Mouse (Mus musculus) neutrophil, adult 5-6 weeks (primary cell): ENCODE data around the gene Bmx. TPM values are rescaled to one million over a fixed set of nuclear protein-coding genes. Genes with fewer than 3 reads are reported as not detected.

Experiments used
- ATAC-seq: fragments of 151-379, 151-347 bp; 2 replicates; pipeline ENCODE4 v1.8.0; 2017; ENCODE audit warnings: mild to moderate bottlenecking, moderate TSS enrichment; ENCODE audit not compliant: insufficient number of reproducible peaks, poor library complexity, low FRiP score, severe bottlenecking; ENCODE audit errors: extremely low read depth
- total RNA-seq: library from RNA; stranded (forward); fragments of 200-1000 nt; gene quantifications from 2 replicates; pipeline ENCODE4 v1.2.3, GENCODE M21; 2017

Gene Bmx
- total RNA-seq, 1 experiment from 2014 or later: 41.7 TPM

- ATAC-seq: peak; percentile 69; the same call in 1 of the 2 replicates
These were observed 78.2 kb downstream of the Bmx start for GRCm38 (mm10) chrX:164179746-164180145.

DNA sequence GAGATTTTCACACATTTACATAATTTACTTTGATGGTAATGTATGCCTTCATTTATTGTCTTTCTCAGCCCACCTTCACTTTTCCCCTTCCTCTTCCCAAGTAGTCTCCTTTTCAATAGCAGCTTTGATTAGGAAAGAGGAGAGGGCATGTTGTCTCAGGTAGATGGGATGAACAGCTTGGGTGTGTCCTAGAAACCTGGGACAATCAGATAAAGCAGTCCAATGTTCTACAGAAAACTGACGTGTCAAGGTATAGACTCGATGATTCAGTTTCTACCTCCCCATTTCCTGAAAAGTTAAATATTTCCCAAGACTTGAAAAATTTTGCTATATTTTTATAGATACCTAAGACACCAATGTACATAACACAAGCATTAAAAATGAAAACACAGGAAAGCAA is 79.1 kb downstream of the Bmx start:
- ATAC-seq: no peak

GRCm38 (mm10) chrX:164175780-164176179 is 82.2 kb downstream of the Bmx start:
- no peak for ATAC-seq

- no peak for ATAC-seq
These were observed 82.7 kb downstream of the Bmx start for GRCm38 (mm10) chrX:164175311-164175710.

DNA sequence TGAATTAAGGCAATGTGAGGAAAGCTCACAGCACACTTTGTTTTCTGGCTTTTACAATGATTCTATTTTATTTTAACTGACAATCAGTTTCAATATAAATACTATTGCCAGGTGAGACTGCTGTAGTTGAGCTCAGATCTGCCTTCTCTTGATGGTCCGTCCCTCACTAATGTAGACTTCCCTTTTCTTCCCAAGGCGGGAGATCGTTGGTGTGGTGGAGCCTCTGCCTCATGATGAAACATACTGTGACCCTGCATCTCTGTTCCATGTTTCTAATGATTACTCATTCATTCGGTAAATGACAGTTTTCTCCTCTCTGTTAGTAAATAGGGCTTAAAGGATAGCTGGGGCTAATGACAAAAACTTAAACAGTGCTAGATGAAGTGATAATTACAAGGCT is 84.1 kb downstream of the Bmx start:
- no peak for ATAC-seq

DNA sequence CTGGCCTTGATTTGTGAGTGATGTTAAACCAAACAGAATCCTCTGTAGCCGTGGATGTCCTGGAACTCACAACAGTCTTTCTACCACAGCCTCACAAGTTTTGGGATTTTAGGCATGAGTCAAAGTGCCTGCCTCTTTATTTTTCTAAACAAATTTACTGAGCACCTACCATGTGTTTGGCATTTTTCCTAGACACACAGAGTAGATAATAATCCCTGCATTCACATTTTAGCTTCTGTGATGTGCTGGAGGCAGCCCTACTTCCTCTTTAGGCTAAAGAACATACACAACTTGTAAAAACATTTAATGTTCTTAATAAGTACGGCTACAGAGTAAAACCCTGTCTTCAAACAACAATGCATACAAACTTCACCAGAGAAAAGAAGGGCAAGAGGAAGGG is 87.0 kb downstream of the Bmx start:
- no peak for ATAC-seq

GRCm38 (mm10) chrX:164164681-164165080 is 93.3 kb downstream of the Bmx start:
- no peak for ATAC-seq

- ATAC-seq: no peak
These were observed 103.4 kb downstream of the Bmx start for GRCm38 (mm10) chrX:164154594-164154993.

DNA sequence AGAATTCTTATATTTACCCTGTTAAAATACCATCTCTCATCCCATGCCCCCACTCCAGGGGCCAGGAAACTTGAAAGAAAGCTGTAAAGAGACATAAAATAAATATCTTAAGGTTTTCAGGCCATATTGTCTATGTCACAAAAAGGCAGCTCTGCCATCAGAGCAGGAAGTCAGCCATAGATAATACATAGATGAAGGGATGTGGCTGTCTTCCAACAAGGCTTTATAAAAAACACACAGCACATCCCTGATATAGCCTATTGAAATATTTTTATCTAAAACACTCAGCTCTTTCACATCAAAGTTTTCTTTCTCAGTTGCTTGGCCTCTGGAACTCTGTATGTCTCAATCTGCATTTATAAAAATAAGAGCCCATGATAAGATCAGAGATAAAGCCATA is 104.4 kb downstream of the Bmx start:
- ATAC-seq: no peak

DNA sequence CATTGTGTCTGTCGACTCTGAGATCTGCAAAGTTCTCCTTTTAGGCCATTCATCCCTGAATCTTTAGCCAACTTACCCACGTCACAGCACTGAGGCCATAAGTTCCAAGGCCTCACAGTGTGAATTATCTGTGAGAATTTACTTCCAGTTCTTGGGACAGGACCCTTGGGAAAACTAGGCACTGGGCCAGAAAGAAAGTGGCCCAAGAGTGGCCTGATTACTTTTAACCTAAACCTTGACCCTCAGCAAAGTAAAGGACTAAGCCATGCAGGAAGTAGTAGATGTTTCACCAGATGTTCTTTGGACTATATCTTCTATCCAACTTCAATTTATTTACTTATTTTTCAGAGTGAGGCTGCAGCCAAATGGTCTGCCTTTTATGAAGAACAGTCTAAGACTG is 105.3 kb downstream of the Bmx start:
- ATAC-seq: no peak

- no peak for ATAC-seq
These were observed 112.3 kb downstream of the Bmx start for GRCm38 (mm10) chrX:164145463-164146250.

Other genes starting within 250 kb of the Bmx start
- 0.25 and 0.47 TPM in 2 replicates for gene Car5b, start 230.2 kb downstream of the Bmx start, total RNA-seq
- gene Siah1b, start 181.7 kb downstream of the Bmx start, total RNA-seq: 1.5 and 3.0 TPM in 2 replicates
- gene Cltrn, start 169.4 kb downstream of the Bmx start, total RNA-seq: not detected in 2 replicates
- 0.23 and 0.25 TPM in 2 replicates for gene Ace2, start 118.9 kb downstream of the Bmx start, total RNA-seq
- gene Pir, start 11.2 kb upstream of the Bmx start, total RNA-seq: not detected in 2 replicates
- not detected in 2 replicates for gene Vegfd, start 115.2 kb upstream of the Bmx start, total RNA-seq
- gene Piga, start 161.6 kb upstream of the Bmx start, total RNA-seq: 11.7 and 12.1 TPM in 2 replicates
- 0.49 and 1.4 TPM in 2 replicates for gene Asb11, start 178.8 kb upstream of the Bmx start, total RNA-seq
- gene Asb9, start 248.1 kb upstream of the Bmx start, total RNA-seq: not detected in 2 replicates